Mouse (Mus musculus) heart, embryonic 10.5 days (tissue): ENCODE measurements around the gene Oxgr1. TPM values are rescaled to one million over a fixed set of nuclear protein-coding genes. Genes with fewer than 3 reads are reported as not detected.
A peak's percentile ranks its signal among the peaks of the same experiment; 100 is the strongest.
"Not testable (repeated sequence)": the region's sequence is repeated elsewhere in the genome, so short reads cannot be mapped to it uniquely, and the experiment has no call there.

Experiments
- DNase-seq: peaks from one replicate; pipeline ENCODE4 v3.0.0-alpha.2; 2017; ENCODE audit warnings: low spot score
- H3K27ac ChIP-seq: fragments of 300-500 bp; sonication (generic); 2 replicates; pipeline ENCODE4 v1.5.1; 2016; ENCODE audit warnings: mild to moderate bottlenecking
- H3K27me3 ChIP-seq: fragments of 300-500 bp; sonication (generic); 2 replicates; pipeline ENCODE4 v1.6.1; 2016; ENCODE audit warnings: mild to moderate bottlenecking; ENCODE audit not compliant: poor library complexity, insufficient read depth, severe bottlenecking
- H3K36me3 ChIP-seq: fragments of 300-500 bp; sonication (generic); 2 replicates; pipeline ENCODE4 v1.6.1; 2016; ENCODE audit warnings: mild to moderate bottlenecking, moderate library complexity
- H3K4me1 ChIP-seq: fragments of 300-500 bp; sonication (generic); 2 replicates; pipeline ENCODE4 v1.6.1; 2016; ENCODE audit warnings: mild to moderate bottlenecking
- H3K4me3 ChIP-seq: fragments of 300-500 bp; sonication (generic); 2 replicates; pipeline ENCODE4 v1.5.1; 2016; ENCODE audit warnings: mild to moderate bottlenecking, moderate library complexity
- H3K9me3 ChIP-seq: fragments of 300-500 bp; sonication (generic); 2 replicates; pipeline ENCODE4 v1.6.1; 2016; ENCODE audit warnings: mild to moderate bottlenecking, moderate library complexity
- WGBS: fragments of 180-500 bp; shearing (Covaris S2); methylation state at CpG from one replicate; pipeline ENCODE4 v1.1.7; 2016; 5-methylcytosine and 5-hydroxymethylcytosine counted together
- polyA plus RNA-seq: library from polyadenylated mRNA; unstranded; fragments of >200 nt; fragmentation: Nextera tagmentation; extraction: Ambion mirVana; gene quantifications from 2 replicates; pipeline ENCODE4 v1.2.1, GENCODE M21; 2016

Oxgr1 gene
- polyA plus RNA-seq, 1 experiment from 2014 or later: not detected

GRCm38 (mm10) chr14:120005153-120005552, 37.1 kb downstream of the Oxgr1 start:
- no peaks in the 10 kb centered on the region for H3K36me3 ChIP-seq
- H3K4me1 ChIP-seq: no peaks in the 10 kb centered on the region
- H3K27me3 ChIP-seq: no peaks in the 10 kb centered on the region
- no peak for DNase-seq
- no peak overlapping the region for H3K27ac ChIP-seq
- H3K4me3 ChIP-seq: no peak overlapping the region
- H3K9me3 ChIP-seq: no peaks in the 10 kb centered on the region
- 21% methylated on average over 1 of the region's 1 CpGs for WGBS

GRCm38 (mm10) chr14:120003661-120004060, 38.6 kb downstream of the Oxgr1 start:
- DNase-seq: no peak
- Histone ChIP-seq H3K36me3 (no peaks in the 10 kb centered on the region), H3K27ac (no peak overlapping the region), H3K27me3 (no peaks in the 10 kb centered on the region), H3K9me3 (no peaks in the 10 kb centered on the region), H3K4me3 (no peak overlapping the region), H3K4me1 (no peaks in the 10 kb centered on the region)
- 79% methylated on average over 7 of the region's 7 CpGs for WGBS

DNA sequence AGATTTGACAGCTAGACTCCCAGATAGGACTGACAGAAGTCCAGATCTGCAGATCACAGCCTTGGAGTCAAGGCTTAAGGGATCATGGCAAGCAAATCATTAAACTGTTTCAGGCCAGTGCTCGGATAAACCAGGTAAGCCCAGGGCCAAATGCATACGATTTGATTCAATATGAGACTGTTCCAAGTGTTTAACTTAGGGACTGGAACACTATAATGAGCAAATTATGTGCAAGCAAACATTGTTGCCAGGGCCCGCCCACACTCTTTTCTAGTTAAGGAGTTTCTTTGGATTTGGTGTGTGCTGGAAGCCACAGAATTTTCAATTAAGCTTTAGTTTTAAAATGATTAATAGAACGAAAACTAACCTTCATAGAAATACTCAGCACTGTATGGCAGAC, 39.6 kb downstream of the Oxgr1 start:
- H3K36me3 ChIP-seq: no peaks in the 10 kb centered on the region
- DNase-seq: no peak
- WGBS: 81% methylated on average over 4 of the region's 4 CpGs
- H3K4me3 ChIP-seq: no peak overlapping the region
- no peak overlapping the region for H3K27ac ChIP-seq
- no peaks in the 10 kb centered on the region for H3K27me3 ChIP-seq
- no peaks in the 10 kb centered on the region for H3K9me3 ChIP-seq
- H3K4me1 ChIP-seq: no peaks in the 10 kb centered on the region

- no peak overlapping the region for H3K4me3 ChIP-seq
- no peak overlapping the region for H3K27ac ChIP-seq
- 78% methylated on average over 10 of the region's 10 CpGs for WGBS
- H3K36me3 ChIP-seq: no peaks in the 10 kb centered on the region
- no peak for DNase-seq
- no peaks in the 10 kb centered on the region for H3K9me3 ChIP-seq
- no peaks in the 10 kb centered on the region for H3K27me3 ChIP-seq
- H3K4me1 ChIP-seq: no peaks in the 10 kb centered on the region
Measured at GRCm38 (mm10) chr14:119989651-119990050, 52.6 kb downstream of the Oxgr1 start.

GRCm38 (mm10) chr14:119988937-119989645, 53.1 kb downstream of the Oxgr1 start:
- Histone ChIP-seq H3K27ac (no peak overlapping the region), H3K4me1 (no peaks in the 10 kb centered on the region), H3K36me3 (no peaks in the 10 kb centered on the region), H3K9me3 (no peaks in the 10 kb centered on the region), H3K27me3 (no peaks in the 10 kb centered on the region), H3K4me3 (no peak overlapping the region)
- DNase-seq: no peak
- 70% methylated on average over 7 of the region's 7 CpGs for WGBS

- 61% methylated on average over 1 of the region's 1 CpGs for WGBS
- H3K27me3 ChIP-seq: no peaks in the 10 kb centered on the region
- no peak overlapping the region for H3K27ac ChIP-seq
- no peak for DNase-seq
- H3K4me3 ChIP-seq: no peak overlapping the region
- no peaks in the 10 kb centered on the region for H3K36me3 ChIP-seq
- H3K9me3 ChIP-seq: no peaks in the 10 kb centered on the region
- no peaks in the 10 kb centered on the region for H3K4me1 ChIP-seq
Measured at GRCm38 (mm10) chr14:119987257-119987656, 55.0 kb downstream of the Oxgr1 start.

GRCm38 (mm10) chr14:119986778-119987177, 55.5 kb downstream of the Oxgr1 start:
- H3K27ac ChIP-seq: no peak overlapping the region
- H3K4me1 ChIP-seq: no peaks in the 10 kb centered on the region
- DNase-seq: no peak
- H3K27me3 ChIP-seq: no peaks in the 10 kb centered on the region
- no peaks in the 10 kb centered on the region for H3K9me3 ChIP-seq
- no peaks in the 10 kb centered on the region for H3K36me3 ChIP-seq
- H3K4me3 ChIP-seq: no peak overlapping the region
- 81% methylated on average over 6 of the region's 6 CpGs for WGBS

DNA sequence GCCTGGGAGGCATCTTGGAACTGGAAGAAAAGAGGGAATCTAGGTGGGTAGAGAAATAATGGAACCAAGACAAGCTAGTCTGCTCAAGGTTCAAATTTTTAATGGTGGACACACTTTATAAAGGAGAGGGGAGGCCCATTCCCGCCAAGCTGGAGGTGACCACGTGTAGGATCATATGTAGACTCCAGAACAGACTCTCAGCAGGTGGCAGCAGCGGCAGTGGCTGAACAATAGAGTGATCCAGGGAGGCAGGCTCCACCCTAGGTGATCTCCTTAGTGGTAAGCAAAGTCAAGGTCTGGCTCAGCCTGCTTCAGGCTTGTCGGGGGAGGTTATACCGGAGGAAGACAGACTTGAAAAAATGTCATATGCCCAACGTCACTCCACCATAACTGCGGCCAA, 55.9 kb downstream of the Oxgr1 start:
- not testable (repeated sequence) for H3K4me3 ChIP-seq, H3K4me1 ChIP-seq, H3K27ac ChIP-seq, H3K27me3 ChIP-seq, H3K9me3 ChIP-seq, H3K36me3 ChIP-seq, DNase-seq
- WGBS: 81% methylated on average over 7 of the region's 7 CpGs

- H3K9me3 ChIP-seq: no peaks in the 10 kb centered on the region
- DNase-seq: peak; percentile 16
- H3K27ac ChIP-seq: no peak overlapping the region
- H3K4me3 ChIP-seq: no peak overlapping the region
- no peaks in the 10 kb centered on the region for H3K36me3 ChIP-seq
- no peaks in the 10 kb centered on the region for H3K4me1 ChIP-seq
- H3K27me3 ChIP-seq: no peaks in the 10 kb centered on the region
- 69% methylated on average over 5 of the region's 5 CpGs for WGBS
Measured at GRCm38 (mm10) chr14:119981314-119981713, 60.9 kb downstream of the Oxgr1 start.

GRCm38 (mm10) chr14:119980698-119981235, 61.5 kb downstream of the Oxgr1 start:
- no peak overlapping the region for H3K4me3 ChIP-seq
- H3K4me1 ChIP-seq: no peaks in the 10 kb centered on the region
- 75% methylated on average over 6 of the region's 6 CpGs for WGBS
- H3K27ac ChIP-seq: no peak overlapping the region
- no peaks in the 10 kb centered on the region for H3K36me3 ChIP-seq
- H3K9me3 ChIP-seq: no peaks in the 10 kb centered on the region
- no peaks in the 10 kb centered on the region for H3K27me3 ChIP-seq
- DNase-seq: peak; percentile 35

Other genes with a start within 250 kb of the Oxgr1 start
- 71.5 and 91.4 TPM in 2 replicates for gene Mbnl2, start 233.2 kb upstream of the Oxgr1 start, polyA plus RNA-seq